ENCODE assay signal across 13 mouse cellular contexts in the genomic region with DNA sequence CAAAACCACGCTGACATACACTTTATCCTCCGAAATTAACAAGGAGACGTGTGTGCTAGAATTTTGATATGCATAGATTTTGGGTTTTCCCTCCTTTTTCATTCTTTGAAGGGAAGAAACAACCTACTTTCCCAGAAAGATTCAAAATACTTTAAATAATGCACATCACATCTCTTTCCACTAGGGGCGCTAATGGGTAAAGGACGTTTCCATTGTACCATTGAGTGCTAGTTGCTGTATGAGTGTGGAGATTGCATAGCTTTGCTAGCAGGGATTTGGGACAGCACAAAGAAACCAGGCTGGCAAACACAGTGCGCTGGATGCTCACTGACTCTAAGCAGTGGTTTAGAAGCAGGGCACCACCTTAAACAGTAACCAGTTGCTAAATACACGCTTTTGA. TPM values are rescaled to one million over a fixed set of nuclear protein-coding genes. Genes with fewer than 3 reads are reported as not detected.
DNase-seq lines count a peak whose midpoint lies in the region; ATAC-seq and TF ChIP-seq lines count a peak whose summit lies in the region.
"Had no signal": no experiment of that assay in that cellular context is flagged by ENCODE, and none has a peak within 500 bp of the region (broad histone marks: within the 10 kb centered on the region; RNA-seq: fewer than 3 reads in every experiment).

No protein-coding gene starts in this region.

- no peak for DNase-seq in heart, adult 2 months
- DNase-seq in heart, embryonic 10.5 days (ENCODE audit: low spot score) = no peak
- peak; percentile 17 for DNase-seq in lung, postnatal 0 days (ENCODE audit: low spot score)
- DNase-seq in lung, postnatal 10 days = no peak
- DNase-seq in yolk sac, embryonic 10.5 days (ENCODE audit: low spot score) = no peak
- DNase-seq: cerebellum, postnatal 36 days; kidney, postnatal 36 days; right cerebral cortex, adult 18-20 months had no signal

- TF ChIP-seq POLR2A in heart, adult 2 months (IDR thresholded peaks at IDR 0.05; ENCODE audit: insufficient read depth, low read depth, low read length) = no peak
- TF ChIP-seq POLR2A in bone marrow, adult 2 months (IDR thresholded peaks at IDR 0.05; ENCODE audit: borderline replicate concordance, control insufficient read depth, low read depth, low read length) = no peak
- no peak for TF ChIP-seq POLR2A in small intestine, adult 2 months (IDR thresholded peaks at IDR 0.05; ENCODE audit: low read depth, low read length)

- no peak overlapping the region for H3K9ac ChIP-seq in heart, adult 2 months (ENCODE audit: low read depth, low read length)
- no peak overlapping the region for H3K9ac ChIP-seq in lung, postnatal 0 days (replicated peaks; ENCODE audit: low read depth)
- H3K9ac ChIP-seq in kidney, embryonic 16.5 days (replicated peaks; ENCODE audit: low read length) = no peak overlapping the region

- H3K4me1 ChIP-seq in heart, adult 2 months (ENCODE audit: control insufficient read depth, insufficient read depth, low read length) = no peaks in the 10 kb centered on the region
- H3K4me1 ChIP-seq in heart, embryonic 10.5 days = no peaks in the 10 kb centered on the region
- no peaks in the 10 kb centered on the region for H3K4me1 ChIP-seq in lung, postnatal 0 days (ENCODE audit: insufficient read depth, low read depth, low read length)
- H3K4me1 ChIP-seq in bone marrow, adult 2 months (ENCODE audit: control insufficient read depth, insufficient read depth, low read length) = no peaks in the 10 kb centered on the region
- no peaks in the 10 kb centered on the region for H3K4me1 ChIP-seq in small intestine, adult 2 months (ENCODE audit: control insufficient read depth, insufficient read depth, insufficient read length, low read length)
- H3K4me1 ChIP-seq in kidney, embryonic 16.5 days (ENCODE audit: insufficient read depth, low read length) = no peaks in the 10 kb centered on the region

- TF ChIP-seq EP300 in heart, adult 2 months (IDR thresholded peaks at IDR 0.05; ENCODE audit: insufficient read depth, low read depth, low read length) = no peak
- TF ChIP-seq EP300 in lung, postnatal 0 days (IDR thresholded peaks at IDR 0.05) = no peak

- no peak for ATAC-seq in lung, postnatal 0 days
- no peak for ATAC-seq in kidney, embryonic 16.5 days (ENCODE audit: low FRiP score, low TSS enrichment)

- peak; percentile 80 for TF ChIP-seq CTCF in heart, adult 2 months (IDR thresholded peaks at IDR 0.05)
- TF ChIP-seq CTCF in lung, postnatal 0 days (IDR thresholded peaks at IDR 0.05) = peak; percentile 63
- peak; percentile 24; the same call in 1 of the 2 replicates for TF ChIP-seq CTCF in bone marrow, adult 2 months (IDR thresholded peaks at IDR 0.05; ENCODE audit: control insufficient read depth, insufficient read depth, low read length)
- TF ChIP-seq CTCF in small intestine, adult 2 months (IDR thresholded peaks at IDR 0.05; ENCODE audit: extremely low read depth, insufficient read length, insufficient replicate concordance, low read depth, low read length) = peak; percentile 38; the same call in 1 of the 2 replicates

- intact Hi-C loops in heart, adult 2 months (cut with DNase I) = no loop called here

- no peaks in the 10 kb centered on the region for H3K79me2 ChIP-seq in heart, adult 2 months (replicated peaks; ENCODE audit: control insufficient read depth, insufficient read depth, low read length)

- no peak overlapping the region for H3K27ac ChIP-seq in heart, adult 2 months
- no peak overlapping the region for H3K27ac ChIP-seq in heart, embryonic 10.5 days
- no peak overlapping the region for H3K27ac ChIP-seq in lung, postnatal 0 days (ENCODE audit: low read length)
- H3K27ac ChIP-seq in bone marrow, adult 2 months (ENCODE audit: control insufficient read depth, insufficient read depth, low read depth, low read length, poor library complexity) = no peak overlapping the region
- no peak overlapping the region for H3K27ac ChIP-seq in small intestine, adult 2 months (ENCODE audit: insufficient read depth, low read depth, low read length)
- no peak overlapping the region for H3K27ac ChIP-seq in kidney, embryonic 16.5 days (ENCODE audit: low read length)

- H3K27me3 ChIP-seq in heart, adult 2 months (ENCODE audit: control insufficient read depth, insufficient read depth, low read length) = no peaks in the 10 kb centered on the region
- H3K27me3 ChIP-seq in heart, embryonic 10.5 days (ENCODE audit: insufficient read depth, poor library complexity, severe bottlenecking) = no peaks in the 10 kb centered on the region
- H3K27me3 ChIP-seq in lung, postnatal 0 days (replicated peaks; ENCODE audit: insufficient read depth, low read length) = no peaks in the 10 kb centered on the region
- H3K27me3 ChIP-seq in small intestine, adult 2 months (ENCODE audit: control insufficient read depth, insufficient read depth, low read length) = no peaks in the 10 kb centered on the region
- no peaks in the 10 kb centered on the region for H3K27me3 ChIP-seq in kidney, embryonic 16.5 days (ENCODE audit: insufficient read depth, low read length)

- H3K4me2 ChIP-seq in lung, postnatal 0 days (replicated peaks; ENCODE audit: low read depth, low read length) = no peak overlapping the region
- no peak overlapping the region for H3K4me2 ChIP-seq in kidney, embryonic 16.5 days (replicated peaks; ENCODE audit: low read depth, low read length)

- no peaks in the 10 kb centered on the region for H3K36me3 ChIP-seq in heart, adult 2 months (ENCODE audit: control insufficient read depth, insufficient read depth, low read length)
- no peaks in the 10 kb centered on the region for H3K36me3 ChIP-seq in heart, embryonic 10.5 days
- no peaks in the 10 kb centered on the region for H3K36me3 ChIP-seq in lung, postnatal 0 days (ENCODE audit: insufficient read depth, low read length)
- no peaks in the 10 kb centered on the region for H3K36me3 ChIP-seq in small intestine, adult 2 months (ENCODE audit: control insufficient read depth, insufficient read depth, low read length)
- H3K36me3 ChIP-seq in kidney, embryonic 16.5 days (ENCODE audit: insufficient read depth, low read length) = no peaks in the 10 kb centered on the region
- H3K36me3 ChIP-seq: G1E had no signal

- no peaks in the 10 kb centered on the region for H3K9me3 ChIP-seq in heart, embryonic 10.5 days
- H3K9me3 ChIP-seq in lung, postnatal 0 days (ENCODE audit: low read length) = no peaks in the 10 kb centered on the region
- H3K9me3 ChIP-seq in kidney, embryonic 16.5 days (ENCODE audit: low read length) = no peaks in the 10 kb centered on the region
- H3K9me3 ChIP-seq: G1E had no signal

- WGBS in heart, adult 2 months = 40% methylated on average over 7 of the region's 7 CpGs
- 39% methylated on average over 7 of the region's 7 CpGs for WGBS in heart, embryonic 10.5 days
- 40% methylated on average over 7 of the region's 7 CpGs for WGBS in lung, postnatal 0 days
- WGBS in bone marrow, adult 2 months = 43% methylated on average over 7 of the region's 7 CpGs
- 44% methylated on average over 7 of the region's 7 CpGs for WGBS in small intestine, adult 2 months
- WGBS in kidney, embryonic 16.5 days = 53% methylated on average over 7 of the region's 7 CpGs

- H3K4me3 ChIP-seq in heart, adult 2 months = no peak overlapping the region
- H3K4me3 ChIP-seq in heart, embryonic 10.5 days = no peak overlapping the region
- H3K4me3 ChIP-seq in lung, postnatal 0 days (ENCODE audit: low read depth, low read length) = no peak overlapping the region
- no peak overlapping the region for H3K4me3 ChIP-seq in bone marrow, adult 2 months (replicated peaks; ENCODE audit: control insufficient read depth, low read depth, low read length)
- H3K4me3 ChIP-seq in small intestine, adult 2 months (ENCODE audit: low read depth, low read length) = no peak overlapping the region
- no peak overlapping the region for H3K4me3 ChIP-seq in kidney, embryonic 16.5 days (ENCODE audit: low read length)

RNA-seq across cellular contexts. Expression of a gene that starts 3.6 kb away (rescaled TPM):
- not detected for total RNA-seq in heart, adult 2 months (2021)
- polyA plus RNA-seq in heart, adult 2 months (2012; rRNA removed) = not detected in 2 replicates
- not detected in 2 replicates for polyA plus RNA-seq in heart, embryonic 10.5 days (2016; fragmentation: Nextera tagmentation; extraction: Ambion mirVana)
- not detected in 2 replicates for polyA plus RNA-seq in lung, postnatal 0 days (2015; fragmentation: Nextera tagmentation; extraction: Ambion mirVana)
- polyA plus RNA-seq in bone marrow, adult 2 months (2011; ENCODE audit: insufficient read depth, insufficient read length, low replicate concordance, missing spikeins) = not detected in 2 replicates
- not detected in 2 replicates for polyA plus RNA-seq in small intestine, adult 2 months (2012; rRNA removed)
- polyA plus RNA-seq in kidney, embryonic 16.5 days (2015; fragmentation: Nextera tagmentation; extraction: Ambion mirVana) = not detected in 2 replicates
- polyA plus RNA-seq: G1E; heart, embryonic 14.5 days had no signal

Comparison
In these comparisons a context has a peak if more than half of its experiments do, and no peak if none do; other contexts are left out.
1. CTCF ChIP-seq: peak in every context shown above with its lines; median percentile 80 in heart, adult 2 months; 63 in lung, postnatal 0 days; 38 in small intestine, adult 2 months; 24 in bone marrow, adult 2 months.